Mouse (Mus musculus) stomach, embryonic 14.5 days (tissue): ENCODE data around the gene Parvg. TPM values are rescaled to one million over a fixed set of nuclear protein-coding genes. Genes with fewer than 3 reads are reported as not detected.

Experiments
- ATAC-seq: fragments of 200-750 bp; cut with Nextera tagmentation; 2 replicates; pipeline ENCODE4 v1.8.0; 2017; ENCODE audit warnings: low read depth, moderate TSS enrichment; ENCODE audit not compliant: insufficient number of reproducible peaks, insufficient read depth, low FRiP score
- H3K27ac ChIP-seq: fragments of 300-500 bp; sonication (generic); 2 replicates; pipeline ENCODE4 v1.5.1; 2014; ENCODE audit warnings: mild to moderate bottlenecking, low read length, moderate library complexity, mixed read lengths
- H3K27me3 ChIP-seq: fragments of 300-500 bp; sonication (generic); 2 replicates; pipeline ENCODE4 v1.6.1; 2014; ENCODE audit warnings: low read length, control low read depth, mixed read lengths; ENCODE audit not compliant: control insufficient read depth, insufficient read depth
- H3K36me3 ChIP-seq: fragments of 300-500 bp; sonication (generic); 2 replicates; pipeline ENCODE4 v1.6.1; 2014; ENCODE audit warnings: mild to moderate bottlenecking, control low read depth, low read length, moderate library complexity, mixed read lengths; ENCODE audit not compliant: control insufficient read depth, insufficient read depth
- H3K4me1 ChIP-seq: fragments of 300-500 bp; sonication (generic); 2 replicates; pipeline ENCODE4 v1.6.1; 2014; ENCODE audit warnings: low read length, control low read depth, mixed read lengths; ENCODE audit not compliant: control insufficient read depth, insufficient read depth
- H3K4me2 ChIP-seq: fragments of 300-500 bp; sonication (generic); replicated peaks from 2 replicates; pipeline ENCODE4 v1.6.1; 2014; ENCODE audit warnings: low read depth, low read length, control low read depth
- H3K4me3 ChIP-seq: fragments of 300-500 bp; sonication (generic); 2 replicates; pipeline ENCODE4 v1.5.1; 2014; ENCODE audit warnings: low read depth, low read length, control low read depth
- H3K9ac ChIP-seq: fragments of 300-500 bp; sonication (generic); replicated peaks from 2 replicates; pipeline ENCODE4 v1.6.1; 2014; ENCODE audit warnings: low read depth, mild to moderate bottlenecking, control low read depth, low read length, moderate library complexity, mixed read lengths
- H3K9me3 ChIP-seq: fragments of 300-500 bp; sonication (generic); 2 replicates; pipeline ENCODE4 v1.6.1; 2016; ENCODE audit warnings: low read depth, low read length, control low read depth; ENCODE audit not compliant: control insufficient read depth
- WGBS: fragments of 180-500 bp; shearing (Covaris S2); extraction: QIAGEN DNeasy Blood & Tissue Kit; methylation state at CpG from one replicate; pipeline ENCODE4 v1.1.7; 2014; 5-methylcytosine and 5-hydroxymethylcytosine counted together
- polyA plus RNA-seq: library from polyadenylated mRNA; unstranded; fragments of >200 nt; fragmentation: Nextera tagmentation; extraction: Ambion mirVana; gene quantifications from 2 replicates; pipeline ENCODE4 v1.2.1, GENCODE M21; 2014

The Parvg gene
- polyA plus RNA-seq, 1 experiment from 2014 or later = 2.0 TPM

DNA sequence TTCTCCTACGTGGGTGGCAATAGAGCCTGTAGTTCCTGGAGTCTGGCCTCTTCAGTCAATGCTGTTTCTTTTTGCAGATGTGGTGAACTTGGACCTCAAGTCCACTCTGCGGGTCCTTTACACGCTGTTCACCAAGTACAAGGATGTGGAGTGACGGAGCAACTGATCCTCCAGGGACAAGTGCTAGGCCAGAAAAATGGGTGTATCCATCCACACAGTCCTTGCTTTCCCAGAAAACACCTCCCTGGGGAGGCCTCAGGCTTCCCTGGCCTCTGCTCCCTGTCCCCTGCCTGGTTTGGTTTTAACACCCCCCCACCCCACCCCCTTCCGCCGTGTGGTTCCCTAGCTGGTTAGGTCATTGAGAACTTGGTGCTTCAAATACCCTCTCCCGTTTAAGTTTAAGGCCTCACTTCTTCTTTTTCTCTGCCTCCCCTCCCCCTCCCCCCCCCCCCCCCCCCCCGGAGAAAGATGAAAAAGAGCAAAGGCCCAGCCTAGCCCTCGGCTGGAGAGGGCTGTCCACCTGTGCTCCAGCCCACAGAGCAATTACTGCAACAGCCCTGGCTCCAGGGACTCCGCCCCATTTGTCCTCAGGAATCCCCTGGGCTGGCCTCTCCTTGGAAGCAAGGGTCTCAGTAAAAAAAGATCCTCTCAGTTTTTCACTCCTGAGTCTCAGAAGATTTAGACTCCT lies 10.8 kb upstream of the Parvg start:
- ATAC-seq = no peak
- peaks cover 29% of the 10 kb centered on the region for H3K4me1 ChIP-seq

DNA sequence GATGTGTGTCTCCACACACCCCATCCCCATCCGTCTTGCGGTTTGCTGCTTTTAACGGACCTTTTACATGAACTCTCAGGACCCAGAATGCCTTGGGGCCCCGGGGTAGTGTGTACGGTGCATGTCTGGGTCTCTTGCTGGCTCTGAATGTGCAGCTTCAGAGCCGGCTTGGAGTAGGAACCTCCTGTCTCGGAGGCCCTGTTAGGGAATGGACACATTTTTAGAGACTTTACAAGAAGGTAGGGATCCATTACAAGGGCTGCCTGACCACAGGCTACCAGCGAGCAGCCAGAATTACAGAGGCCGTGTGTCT lies 10.3 kb upstream of the Parvg start:
- H3K27me3 ChIP-seq = no peaks in the 10 kb centered on the region
- WGBS = 20% methylated on average over 9 of the region's 9 CpGs

More for the DNA sequence above, 10.8 kb upstream of the Parvg start:
- no peak overlapping the region for H3K4me2 ChIP-seq
- no peak overlapping the region; the same call in 1 of the 2 replicates for H3K27ac ChIP-seq
- no peaks in the 10 kb centered on the region for H3K9me3 ChIP-seq
- WGBS = 48% methylated on average over 9 of the region's 10 CpGs
- no peak overlapping the region for H3K4me3 ChIP-seq
- H3K9ac ChIP-seq = no peak overlapping the region
- H3K27me3 ChIP-seq = no peaks in the 10 kb centered on the region
- no peaks in the 10 kb centered on the region for H3K36me3 ChIP-seq

GRCm38 (mm10) chr15:84314420-84315080 lies 9.3 kb upstream of the Parvg start:
- no peak overlapping the region for H3K4me3 ChIP-seq
- H3K9ac ChIP-seq = no peak overlapping the region
- peaks cover 29% of the 10 kb centered on the region for H3K4me1 ChIP-seq
- no peak overlapping the region for H3K4me2 ChIP-seq
- no peaks in the 10 kb centered on the region for H3K27me3 ChIP-seq
- no peak for ATAC-seq
- WGBS = 45% methylated on average over 18 of the region's 18 CpGs
- no peak overlapping the region for H3K27ac ChIP-seq
- H3K9me3 ChIP-seq = no peaks in the 10 kb centered on the region
- no peaks in the 10 kb centered on the region for H3K36me3 ChIP-seq

More for the DNA sequence above, 10.3 kb upstream of the Parvg start:
- Histone ChIP-seq H3K4me1 (peaks cover 29% of the 10 kb centered on the region), H3K9me3 (no peaks in the 10 kb centered on the region), H3K4me3 (no peak overlapping the region), H3K4me2 (no peak overlapping the region), H3K9ac (no peak overlapping the region), H3K27ac (no peak overlapping the region; the same call in 1 of the 2 replicates), H3K36me3 (no peaks in the 10 kb centered on the region)
- no peak for ATAC-seq

DNA sequence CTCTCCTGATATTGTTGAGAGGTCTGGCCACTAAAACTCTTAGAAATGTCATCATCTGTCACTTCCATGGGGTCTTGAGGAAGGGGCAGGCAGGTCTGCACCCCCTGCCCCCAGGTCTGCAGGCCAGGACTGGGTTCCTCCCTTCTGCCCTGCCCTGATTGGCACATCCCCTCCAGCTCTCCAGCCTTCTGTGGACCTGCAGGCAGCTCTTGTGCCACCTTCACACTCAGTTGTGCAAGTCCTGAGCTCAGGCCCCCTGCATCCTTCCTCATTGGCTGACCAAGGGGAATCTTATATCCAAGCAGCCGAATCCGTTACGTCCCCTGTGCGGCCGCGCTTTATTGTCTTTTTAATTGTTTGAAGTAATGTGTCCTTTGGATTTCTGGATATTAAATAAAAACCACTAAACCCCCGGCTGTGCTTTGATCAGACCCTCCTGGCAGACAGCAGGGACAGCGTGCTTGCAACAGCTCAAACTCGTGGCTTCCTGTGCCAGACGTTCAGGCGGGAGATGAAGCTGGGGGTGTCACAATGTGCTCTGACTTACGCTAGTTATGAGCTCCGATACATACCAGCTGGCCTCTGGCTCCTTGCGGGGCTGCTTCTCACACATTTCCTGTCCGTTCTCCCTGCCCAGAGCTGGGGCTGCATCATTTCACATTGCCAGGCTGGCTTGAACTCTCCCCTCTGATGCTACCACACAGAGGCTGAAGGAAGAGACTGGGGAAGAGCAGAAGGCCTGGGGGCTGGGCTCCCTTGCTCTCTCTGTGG lies 8.4 kb upstream of the Parvg start:
- Histone ChIP-seq H3K27me3 (no peaks in the 10 kb centered on the region), H3K9me3 (no peaks in the 10 kb centered on the region), H3K27ac (no peak overlapping the region), H3K4me2 (no peak overlapping the region), H3K9ac (no peak overlapping the region), H3K36me3 (no peaks in the 10 kb centered on the region), H3K4me1 (peaks cover 29% of the 10 kb centered on the region), H3K4me3 (no peak overlapping the region)
- 38% methylated on average over 15 of the region's 15 CpGs for WGBS
- no peak for ATAC-seq

DNA sequence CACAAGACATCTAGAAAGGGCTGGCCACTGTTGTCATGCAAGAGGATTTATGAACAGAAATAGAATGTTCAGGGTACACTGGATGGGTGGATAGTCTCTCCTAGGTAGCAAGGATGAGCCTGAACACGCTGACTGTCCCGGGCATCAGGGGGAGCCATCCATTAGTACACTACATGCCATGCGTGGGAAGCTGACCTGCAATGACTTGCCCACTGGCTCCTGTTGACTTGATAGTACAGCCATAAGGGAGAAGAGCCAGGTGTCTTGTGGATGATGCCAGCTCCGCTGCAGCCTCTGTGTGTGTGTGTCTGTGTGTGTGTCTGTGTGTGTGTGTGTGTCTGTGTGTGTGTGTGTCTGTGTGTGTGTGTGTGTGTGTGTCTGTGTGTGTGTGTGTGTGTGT lies 4.4 kb upstream of the Parvg start:
- peaks cover 14% of the 10 kb centered on the region for H3K4me1 ChIP-seq

DNA sequence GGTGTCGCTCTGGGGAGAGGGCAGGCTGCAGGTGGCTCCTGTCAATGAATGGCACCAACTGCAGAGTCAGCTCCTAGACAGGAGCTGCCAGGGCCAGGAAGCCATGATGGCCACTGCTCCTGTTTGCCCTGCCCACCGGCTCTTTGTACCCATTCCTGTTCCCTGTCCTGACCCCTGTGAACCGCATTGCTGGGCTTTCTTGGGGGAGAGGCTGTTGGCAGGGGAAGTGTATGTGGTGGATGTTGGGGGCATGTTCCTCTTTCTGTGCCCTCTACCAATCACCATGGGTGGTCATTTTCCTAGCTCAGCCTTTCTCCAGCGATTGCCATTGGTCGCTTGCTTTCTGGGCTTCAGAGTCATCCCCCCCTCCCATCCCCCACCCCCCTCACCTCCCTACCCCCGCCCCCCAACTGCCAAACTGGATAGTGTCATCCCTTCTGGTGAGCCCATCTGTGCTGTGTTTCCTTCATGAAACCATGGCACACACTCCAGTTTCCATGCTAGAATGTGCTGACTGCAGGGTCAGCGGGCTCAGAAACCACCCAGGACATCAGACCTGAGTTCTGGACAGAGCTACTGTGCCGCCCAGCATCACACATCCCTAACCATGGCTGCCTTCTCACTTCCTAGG lies 2.2 kb upstream of the Parvg start:
- Histone ChIP-seq H3K27me3 (no peaks in the 10 kb centered on the region), H3K9ac (no peak overlapping the region), H3K9me3 (no peaks in the 10 kb centered on the region), H3K36me3 (no peaks in the 10 kb centered on the region), H3K4me2 (no peak overlapping the region), H3K4me3 (no peak overlapping the region), H3K4me1 (0 out of 2 replicates have a peak, but pooled peaks cover 3% of the 10 kb centered on the region), H3K27ac (no peak overlapping the region)
- no peak for ATAC-seq
- 75% methylated on average over 8 of the region's 8 CpGs for WGBS

More for the DNA sequence above, 4.4 kb upstream of the Parvg start:
- no peaks in the 10 kb centered on the region for H3K36me3 ChIP-seq
- H3K9me3 ChIP-seq = no peaks in the 10 kb centered on the region
- H3K9ac ChIP-seq = no peak overlapping the region
- no peak overlapping the region for H3K4me2 ChIP-seq
- WGBS = 95% methylated on average over 4 of the region's 4 CpGs
- no peak for ATAC-seq
- H3K27me3 ChIP-seq = no peaks in the 10 kb centered on the region
- no peak overlapping the region for H3K27ac ChIP-seq
- H3K4me3 ChIP-seq = no peak overlapping the region

DNA sequence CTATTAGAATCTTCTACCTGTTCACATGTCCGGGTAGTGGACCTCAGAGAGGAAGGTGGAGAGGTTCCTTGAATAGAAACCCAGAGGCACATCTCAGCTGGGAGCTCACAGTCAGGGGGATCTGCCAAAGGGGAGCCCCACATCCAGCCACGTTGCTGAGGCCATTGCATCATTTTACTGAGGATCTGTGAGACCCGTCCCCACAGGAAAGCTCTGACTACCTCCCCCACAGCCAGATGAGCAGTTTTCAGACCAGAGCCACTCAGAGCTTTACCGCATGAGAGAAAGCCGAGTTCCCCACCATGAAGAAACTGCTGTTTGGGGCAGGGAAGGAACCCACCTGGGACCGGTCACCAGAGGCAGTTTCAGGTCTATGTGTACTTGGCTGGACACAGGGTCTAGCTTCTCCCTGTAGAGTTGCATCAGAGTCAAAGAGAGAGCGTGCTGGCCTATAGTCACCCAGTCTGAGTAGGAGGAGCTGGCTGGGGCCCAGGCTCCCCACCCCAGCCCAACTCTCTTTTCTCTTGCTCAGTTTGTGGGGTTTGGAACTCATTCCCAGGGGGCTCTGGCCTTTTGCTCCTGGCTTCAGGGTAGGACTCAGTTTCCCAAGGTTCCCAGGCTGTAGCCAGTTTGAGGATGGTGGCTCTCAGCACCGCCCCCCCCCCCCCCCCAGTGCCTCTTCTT lies 1.2 kb downstream of the Parvg start:
- ATAC-seq = no peak
- Histone ChIP-seq H3K27ac (no peak overlapping the region), H3K4me3 (no peak overlapping the region), H3K4me1 (0 out of 2 replicates have a peak, but pooled peaks cover 3% of the 10 kb centered on the region), H3K9me3 (no peaks in the 10 kb centered on the region), H3K4me2 (no peak overlapping the region), H3K9ac (no peak overlapping the region), H3K27me3 (no peaks in the 10 kb centered on the region), H3K36me3 (no peaks in the 10 kb centered on the region)
- 67% methylated on average over 8 of the region's 8 CpGs for WGBS

DNA sequence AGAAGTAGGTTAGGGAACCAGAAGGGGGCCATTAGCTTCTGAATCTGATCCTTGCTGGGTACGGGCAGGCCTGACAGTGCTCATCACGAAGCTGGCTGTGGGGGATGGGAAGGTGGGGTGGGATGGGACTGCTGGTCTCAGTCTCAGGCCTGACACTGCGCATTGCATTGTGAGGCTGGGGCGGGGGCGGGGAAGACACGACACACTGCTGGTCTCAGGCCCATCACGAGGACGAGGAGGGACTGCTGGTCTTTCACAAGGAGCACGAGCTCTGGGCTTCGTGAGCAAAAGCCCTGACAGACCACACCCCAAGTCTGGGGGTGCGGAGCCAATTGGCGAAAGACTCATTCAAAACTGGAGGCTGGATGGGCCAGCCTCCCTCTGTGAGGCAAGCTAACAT lies 1.9 kb downstream of the Parvg start:
- 48% methylated on average over 12 of the region's 12 CpGs for WGBS
- 0 out of 2 replicates have a peak, but pooled peaks have one; percentile 39 for ATAC-seq
- H3K4me3 ChIP-seq = no peak overlapping the region

More for the DNA sequence above, 1.9 kb downstream of the Parvg start:
- Histone ChIP-seq H3K9ac (no peak overlapping the region), H3K27ac (no peak overlapping the region), H3K9me3 (no peaks in the 10 kb centered on the region), H3K36me3 (no peaks in the 10 kb centered on the region), H3K27me3 (no peaks in the 10 kb centered on the region), H3K4me2 (no peak overlapping the region), H3K4me1 (0 out of 2 replicates have a peak, but pooled peaks cover 3% of the 10 kb centered on the region)
